Mouse (Mus musculus) gastrocnemius, postnatal 36 days (tissue): ENCODE data around the gene Emilin2. TPM values are rescaled to one million over a fixed set of nuclear protein-coding genes. Genes with fewer than 3 reads are reported as not detected.

Experiments used
- DNase-seq, 2 experiments: peaks; one replicate each; pipeline ENCODE4 v3.0.0; 2022
- intact Hi-C: fragments of 180-260 bp; cut with DNase I; formaldehyde crosslinking; loops from one replicate; pipeline ENCODE4 v1.15.1; 2025
- total RNA-seq, 2 experiments: library from RNA; stranded (reverse); gene quantifications; 2 replicates each; pipeline ENCODE4 v1.2.3; 2021

Emilin2 gene
- total RNA-seq, 2 experiments from 2014 or later = 6.6 to 6.7 TPM

- no peak for DNase-seq
- intact Hi-C loops = no loop called here
Measured at GRCm38 (mm10) chr17:71238494-71238893, 73.3 kb downstream of the Emilin2 start.

GRCm38 (mm10) chr17:71235229-71235958 is 76.4 kb downstream of the Emilin2 start:
- DNase-seq = no peak
- intact Hi-C loops = no loop called here

- no peak for DNase-seq
- intact Hi-C loops = no loop called here
Measured at GRCm38 (mm10) chr17:71234041-71234594, 77.7 kb downstream of the Emilin2 start.

GRCm38 (mm10) chr17:71233210-71233609 is 78.6 kb downstream of the Emilin2 start:
- intact Hi-C loops = no loop called here
- DNase-seq = no peak

- DNase-seq = no peak
- intact Hi-C loops = no loop called here
Measured at GRCm38 (mm10) chr17:71231998-71232397, 79.8 kb downstream of the Emilin2 start.

GRCm38 (mm10) chr17:71230108-71230709 is 81.6 kb downstream of the Emilin2 start:
- intact Hi-C loops = no loop called here
- DNase-seq = no peak

GRCm38 (mm10) chr17:71228651-71229050 is 83.1 kb downstream of the Emilin2 start:
- DNase-seq = no peak
- intact Hi-C loops = no loop called here

GRCm38 (mm10) chr17:71227128-71227895 is 84.5 kb downstream of the Emilin2 start:
- intact Hi-C loops = no loop called here

GRCm38 (mm10) chr17:71225091-71225490 is 86.7 kb downstream of the Emilin2 start:
- intact Hi-C loops = no loop called here
- DNase-seq = no peak

More at GRCm38 (mm10) chr17:71227128-71227895, 84.5 kb downstream of the Emilin2 start:
- no peak for DNase-seq

- intact Hi-C loops = no loop called here
- no peak for DNase-seq
Measured at GRCm38 (mm10) chr17:71224521-71224920, 87.3 kb downstream of the Emilin2 start.

- no peak for DNase-seq
Measured at GRCm38 (mm10) chr17:71223676-71224075, 88.1 kb downstream of the Emilin2 start.

GRCm38 (mm10) chr17:71221383-71221782 is 90.4 kb downstream of the Emilin2 start:
- no peak for DNase-seq
- intact Hi-C loops = no loop called here

More at GRCm38 (mm10) chr17:71223676-71224075, 88.1 kb downstream of the Emilin2 start:
- intact Hi-C loops = no loop called here

GRCm38 (mm10) chr17:71217111-71217685 is 94.6 kb downstream of the Emilin2 start:
- DNase-seq = no peak
- intact Hi-C loops = no loop called here

- no peak for DNase-seq
- intact Hi-C loops = no loop called here
Measured at GRCm38 (mm10) chr17:71216263-71216662, 95.5 kb downstream of the Emilin2 start.

- no peak for DNase-seq
- intact Hi-C loops = no loop called here
Measured at GRCm38 (mm10) chr17:71215241-71215839, 96.4 kb downstream of the Emilin2 start.

GRCm38 (mm10) chr17:71214514-71215240 is 97.1 kb downstream of the Emilin2 start:
- intact Hi-C loops = no loop called here
- no peak for DNase-seq

- intact Hi-C loops = no loop called here
- no peak for DNase-seq
Measured at GRCm38 (mm10) chr17:71213666-71214065, 98.1 kb downstream of the Emilin2 start.

- intact Hi-C loops = no loop called here
- DNase-seq = no peak
Measured at GRCm38 (mm10) chr17:71211962-71212646, 99.7 kb downstream of the Emilin2 start.

- no peak for DNase-seq
Measured at GRCm38 (mm10) chr17:71209936-71210335, 101.8 kb downstream of the Emilin2 start.

More at GRCm38 (mm10) chr17:71209936-71210335, 101.8 kb downstream of the Emilin2 start:
- intact Hi-C loops = no loop called here
